Mouse (Mus musculus): ENCODE results near the gene Kl. TPM values are rescaled to one million over a fixed set of nuclear protein-coding genes. Genes with fewer than 3 reads are reported as not detected.

Kl gene
- 0.18 and 0.38 TPM in 2 replicates for polyA plus RNA-seq (2012; rRNA removed)

GRCm38 (mm10) chr5:150952328-150952668 lies at the start of gene Kl:
Gene Kl (plus strand): TSS chr5:150952607.
- TF ChIP-seq POLR2A (IDR thresholded peaks at IDR 0.05; ENCODE audit: low read depth, low read length) (no peak), CTCF (IDR thresholded peaks at IDR 0.05; ENCODE audit: extremely low read depth, insufficient read length, insufficient replicate concordance, low read depth, low read length) (no peak)
- WGBS = 4% methylated on average over 22 of the region's 22 CpGs
- Histone ChIP-seq H3K36me3 (ENCODE audit: control insufficient read depth, insufficient read depth, low read length) (no peaks in the 10 kb centered on the region), H3K27me3 (ENCODE audit: control insufficient read depth, insufficient read depth, low read length) (peaks cover 22% of the 10 kb centered on the region; the same call in 1 of the 2 replicates), H3K4me1 (ENCODE audit: control insufficient read depth, insufficient read depth, insufficient read length, low read length) (no peaks in the 10 kb centered on the region), H3K4me3 (ENCODE audit: low read depth, low read length) (peak within 1 kb of the TSS; percentile 49), H3K27ac (ENCODE audit: insufficient read depth, low read depth, low read length) (no peak within 1 kb of the TSS)

- H3K36me3 ChIP-seq (ENCODE audit: control insufficient read depth, insufficient read depth, low read length) = no peaks in the 10 kb centered on the region
- H3K4me1 ChIP-seq (ENCODE audit: control insufficient read depth, insufficient read depth, insufficient read length, low read length) = no peaks in the 10 kb centered on the region
- no peak overlapping the region for H3K4me3 ChIP-seq (ENCODE audit: low read depth, low read length)
- H3K27ac ChIP-seq (ENCODE audit: insufficient read depth, low read depth, low read length) = no peak overlapping the region
- TF ChIP-seq POLR2A (IDR thresholded peaks at IDR 0.05; ENCODE audit: low read depth, low read length) (no peak), CTCF (IDR thresholded peaks at IDR 0.05; ENCODE audit: extremely low read depth, insufficient read length, insufficient replicate concordance, low read depth, low read length) (no peak)
- WGBS = 39% methylated on average over 9 of the region's 9 CpGs
- H3K27me3 ChIP-seq (ENCODE audit: control insufficient read depth, insufficient read depth, low read length) = no peaks in the 10 kb centered on the region
Observed at GRCm38 (mm10) chr5:150906053-150907040, 46.1 kb upstream of the Kl start.

GRCm38 (mm10) chr5:150912156-150912555 lies 40.3 kb upstream of the Kl start:
- Histone ChIP-seq H3K27ac (ENCODE audit: insufficient read depth, low read depth, low read length) (no peak overlapping the region), H3K36me3 (ENCODE audit: control insufficient read depth, insufficient read depth, low read length) (no peaks in the 10 kb centered on the region), H3K27me3 (ENCODE audit: control insufficient read depth, insufficient read depth, low read length) (no peaks in the 10 kb centered on the region), H3K4me1 (ENCODE audit: control insufficient read depth, insufficient read depth, insufficient read length, low read length) (peaks cover 25% of the 10 kb centered on the region; the same call in 1 of the 2 replicates), H3K4me3 (ENCODE audit: low read depth, low read length) (no peak overlapping the region)
- 21% methylated on average over 2 of the region's 2 CpGs for WGBS
- TF ChIP-seq CTCF (IDR thresholded peaks at IDR 0.05; ENCODE audit: extremely low read depth, insufficient read length, insufficient replicate concordance, low read depth, low read length) (no peak), POLR2A (IDR thresholded peaks at IDR 0.05; ENCODE audit: low read depth, low read length) (no peak)

DNA sequence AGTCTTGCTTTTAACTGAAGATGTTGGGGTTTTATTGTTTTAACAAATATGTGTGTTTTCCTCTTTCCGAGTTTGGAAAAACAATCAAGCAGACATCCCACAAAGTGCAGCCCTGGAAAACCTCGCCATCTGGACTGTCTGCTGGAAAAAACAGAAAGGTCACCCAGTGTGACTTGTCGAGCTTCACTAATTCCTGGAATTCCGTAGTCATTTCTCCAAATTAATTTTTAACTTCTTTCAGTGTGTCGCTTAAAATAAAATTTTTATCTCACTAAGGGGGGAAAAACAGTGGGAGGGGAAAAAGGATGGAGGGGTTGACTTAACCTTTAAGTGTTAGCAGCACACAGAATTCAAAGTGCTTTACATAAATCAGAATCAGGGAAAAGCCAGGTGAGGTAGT lies 39.8 kb upstream of the Kl start:
- H3K4me1 ChIP-seq (ENCODE audit: control insufficient read depth, insufficient read depth, insufficient read length, low read length) = peaks cover 28% of the 10 kb centered on the region; the same call in 1 of the 2 replicates
- TF ChIP-seq CTCF (IDR thresholded peaks at IDR 0.05; ENCODE audit: extremely low read depth, insufficient read length, insufficient replicate concordance, low read depth, low read length) = no peak
- TF ChIP-seq POLR2A (IDR thresholded peaks at IDR 0.05; ENCODE audit: low read depth, low read length) = no peak
- no peaks in the 10 kb centered on the region for H3K36me3 ChIP-seq (ENCODE audit: control insufficient read depth, insufficient read depth, low read length)
- no peaks in the 10 kb centered on the region for H3K27me3 ChIP-seq (ENCODE audit: control insufficient read depth, insufficient read depth, low read length)
- 41% methylated on average over 5 of the region's 5 CpGs for WGBS
- H3K4me3 ChIP-seq (ENCODE audit: low read depth, low read length) = no peak overlapping the region
- H3K27ac ChIP-seq (ENCODE audit: insufficient read depth, low read depth, low read length) = no peak overlapping the region

DNA sequence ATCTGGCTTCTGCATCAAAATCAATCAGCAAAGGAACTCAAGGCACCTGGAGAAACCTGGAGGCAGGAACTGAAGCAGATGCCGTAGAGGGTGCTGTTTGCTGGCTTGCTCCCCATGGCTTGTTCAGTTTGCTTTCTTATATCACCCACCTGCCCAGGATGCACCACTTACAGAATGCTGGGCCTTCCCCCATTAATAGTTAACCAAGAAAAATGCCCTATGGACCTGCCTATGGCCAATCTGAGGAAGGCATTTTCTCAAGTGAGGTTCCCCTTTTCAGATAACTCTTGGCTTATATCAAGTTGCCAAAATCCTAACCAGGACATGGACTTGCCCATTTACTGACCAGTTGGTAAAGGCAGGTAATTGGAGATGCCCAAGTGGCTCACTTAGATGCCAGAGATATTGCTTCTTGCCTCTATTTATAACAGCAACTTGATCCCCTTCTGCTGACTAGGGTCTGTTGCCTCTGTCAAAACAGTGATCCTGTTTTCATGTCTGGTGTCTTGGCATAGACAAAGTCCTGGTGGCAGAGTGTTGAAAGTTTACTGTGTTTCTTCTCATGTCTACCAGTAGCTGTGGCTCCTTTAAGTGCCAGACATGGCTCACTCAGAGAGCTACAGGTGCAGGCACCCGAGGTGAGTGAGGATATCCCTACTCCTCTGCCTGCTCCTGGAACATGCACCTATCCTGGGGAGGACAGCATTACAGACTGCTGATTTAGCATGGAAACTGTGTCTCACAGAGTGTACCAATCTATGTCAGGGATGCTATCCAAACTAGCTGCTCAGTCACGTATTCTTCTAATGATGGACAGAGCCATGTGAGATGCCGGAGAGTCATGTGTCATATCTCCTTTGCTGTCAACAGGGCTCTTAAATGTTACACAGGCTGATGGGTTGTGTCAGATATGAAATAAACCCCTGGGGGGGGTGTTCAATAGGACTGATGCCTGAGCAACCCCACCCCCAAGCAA lies 37.0 kb upstream of the Kl start:
- Histone ChIP-seq H3K27ac (ENCODE audit: insufficient read depth, low read depth, low read length) (peak overlapping the region; percentile 46; the same call in 1 of the 2 replicates), H3K4me1 (ENCODE audit: control insufficient read depth, insufficient read depth, insufficient read length, low read length) (peaks cover 31% of the 10 kb centered on the region; the same call in 1 of the 2 replicates), H3K36me3 (ENCODE audit: control insufficient read depth, insufficient read depth, low read length) (no peaks in the 10 kb centered on the region), H3K4me3 (ENCODE audit: low read depth, low read length) (no peak overlapping the region), H3K27me3 (ENCODE audit: control insufficient read depth, insufficient read depth, low read length) (no peaks in the 10 kb centered on the region)
- TF ChIP-seq CTCF (IDR thresholded peaks at IDR 0.05; ENCODE audit: extremely low read depth, insufficient read length, insufficient replicate concordance, low read depth, low read length) = no peak
- no peak for TF ChIP-seq POLR2A (IDR thresholded peaks at IDR 0.05; ENCODE audit: low read depth, low read length)
- WGBS = 59% methylated on average over 4 of the region's 4 CpGs

GRCm38 (mm10) chr5:150917131-150917858 lies 35.1 kb upstream of the Kl start:
- no peak for TF ChIP-seq CTCF (IDR thresholded peaks at IDR 0.05; ENCODE audit: extremely low read depth, insufficient read length, insufficient replicate concordance, low read depth, low read length)
- TF ChIP-seq POLR2A (IDR thresholded peaks at IDR 0.05; ENCODE audit: low read depth, low read length) = no peak

More at GRCm38 (mm10) chr5:150917131-150917858, 35.1 kb upstream of the Kl start:
- WGBS = 36% methylated on average over 21 of the region's 21 CpGs
- H3K4me1 ChIP-seq (ENCODE audit: control insufficient read depth, insufficient read depth, insufficient read length, low read length) = peaks cover 27% of the 10 kb centered on the region; the same call in 1 of the 2 replicates
- peak overlapping the region; percentile 86 for H3K27ac ChIP-seq (ENCODE audit: insufficient read depth, low read depth, low read length)
- no peaks in the 10 kb centered on the region for H3K27me3 ChIP-seq (ENCODE audit: control insufficient read depth, insufficient read depth, low read length)
- H3K36me3 ChIP-seq (ENCODE audit: control insufficient read depth, insufficient read depth, low read length) = no peaks in the 10 kb centered on the region
- H3K4me3 ChIP-seq (ENCODE audit: low read depth, low read length) = peak overlapping the region; percentile 56

All from small intestine, adult 2 months (tissue).